Mouse (Mus musculus): ENCODE measurements at regions not wholly inside any gene's neighbourhood (a gene's known extent, or its start where the extent isn't known, plus 50 kb on each side); places are given as distances from the start of the nearest gene placed in this dataset.
"Not testable (repeated sequence)": the region's sequence is repeated elsewhere in the genome, so short reads cannot be mapped to it uniquely, and the experiment has no call there.

GRCm38 (mm10) chrX:105655591-105655990 lies 108.5 kb upstream of the Fgf16 start:
- DNase-seq (ENCODE audit: low read depth, low spot score) = not testable (repeated sequence)

GRCm38 (mm10) chrX:105670531-105670930 lies 93.5 kb upstream of the Fgf16 start:
- no peak for DNase-seq (ENCODE audit: low read depth, low spot score)

DNA sequence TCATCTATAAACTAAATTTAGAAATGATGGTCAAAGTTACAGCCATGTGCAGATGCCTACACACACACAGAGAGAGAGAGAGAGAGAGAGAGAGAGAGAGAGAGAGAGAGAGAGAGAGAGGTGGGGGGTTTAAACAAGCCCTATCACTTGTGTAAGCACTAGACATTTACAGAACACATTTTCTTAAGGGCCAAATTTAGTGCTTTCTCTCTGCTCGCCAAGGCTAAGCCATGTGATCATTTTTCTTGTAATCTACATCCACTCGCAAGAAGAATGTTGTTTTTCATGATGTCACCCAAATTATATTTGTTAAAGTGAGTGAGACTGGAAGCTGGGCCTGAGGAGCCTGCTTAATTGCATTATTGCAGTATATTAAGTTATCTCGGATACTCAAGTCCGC lies 92.8 kb upstream of the Fgf16 start:
- no peak for DNase-seq (ENCODE audit: low read depth, low spot score)

DNA sequence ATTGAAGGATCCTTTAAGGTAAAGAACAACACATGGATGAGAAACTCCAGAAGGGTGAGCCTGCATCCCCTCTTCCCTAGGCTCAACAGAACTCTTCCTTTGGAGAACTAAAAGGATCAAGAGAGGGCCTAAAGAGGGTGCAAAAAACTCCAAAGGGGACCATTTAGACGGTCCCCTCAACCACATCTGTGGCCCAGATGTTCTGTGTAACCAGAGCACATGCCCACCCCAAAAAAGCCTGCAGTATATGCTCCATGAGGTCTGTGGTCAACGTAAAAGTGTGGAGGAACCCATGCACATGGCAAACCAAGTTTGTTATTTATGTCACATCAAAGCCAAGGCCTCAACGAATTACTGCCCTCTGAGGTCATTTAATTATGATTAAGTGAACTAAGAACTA lies 89.2 kb upstream of the Fgf16 start:
- DNase-seq (ENCODE audit: low read depth, low spot score) = no peak

GRCm38 (mm10) chrX:105683678-105684077 lies 80.4 kb upstream of the Fgf16 start:
- DNase-seq (ENCODE audit: low read depth, low spot score) = no peak

- DNase-seq (ENCODE audit: low read depth, low spot score) = peak; percentile 3
Observed at GRCm38 (mm10) chrX:105684433-105684832, 79.6 kb upstream of the Fgf16 start.

DNA sequence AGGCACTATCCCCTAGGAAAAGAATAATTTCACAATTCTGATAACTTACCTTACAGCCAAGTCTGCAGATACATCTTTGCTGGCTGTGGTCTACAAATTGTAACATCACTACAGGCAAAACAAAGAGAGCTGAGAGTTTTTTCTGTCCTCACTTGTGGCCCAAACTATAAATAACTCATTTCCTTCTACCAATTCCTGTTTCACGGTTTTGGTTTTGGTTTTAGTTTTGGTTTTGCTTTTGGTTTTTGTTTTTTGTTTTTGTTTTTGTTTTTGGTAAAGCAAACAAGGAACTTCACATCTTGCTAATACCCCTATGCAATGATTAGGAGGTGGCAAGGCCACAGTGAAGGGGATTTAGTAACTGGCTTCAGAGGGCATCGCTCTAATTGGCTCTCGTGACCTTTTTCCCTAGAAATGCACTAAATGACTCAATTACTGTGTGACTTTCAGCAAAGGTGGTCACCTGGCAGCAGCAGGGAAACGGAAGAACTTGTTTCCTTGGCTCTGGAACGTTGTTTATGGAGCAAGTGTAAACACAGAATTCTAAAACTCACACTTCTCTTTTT lies 53.3 kb upstream of the Fgf16 start:
- DNase-seq (ENCODE audit: low read depth, low spot score) = no peak
